Mouse (Mus musculus): ENCODE measurements around the gene Ddit4. TPM values are rescaled to one million over a fixed set of nuclear protein-coding genes. Genes with fewer than 3 reads are reported as not detected.

The Ddit4 gene
- total RNA-seq, 1 experiment, result 33.9 TPM

GRCm38 (mm10) chr10:59963609-59964008 is 12.0 kb upstream of the Ddit4 start:
- Histone ChIP-seq H3K4me1 (ENCODE audit: control insufficient read depth in 2 of 2, insufficient read depth in 2 of 2, low read length in 2 of 2, poor library complexity in 1 of 2) (peaks cover 4 to 26% of the 10 kb centered on the region in 2 experiments), H3K4me3 (ENCODE audit: insufficient read depth in 1 of 2, low read depth in 1 of 2, low read length in 2 of 2, poor library complexity in 1 of 2, severe bottlenecking in 1 of 2) (no peak overlapping the region), H3K27ac (ENCODE audit: insufficient read depth, low read depth, low read length, poor library complexity, severe bottlenecking) (peak overlapping the region; percentile 3; the same call in 1 of the 2 replicates), H3K9ac (ENCODE audit: insufficient read depth, low read depth, low read length, poor library complexity, severe bottlenecking) (no peak overlapping the region), H3K36me3 (ENCODE audit: control insufficient read depth, insufficient read depth, low read length, poor library complexity, severe bottlenecking) (no peaks in the 10 kb centered on the region), H3K9me3 (ENCODE audit: control insufficient read depth, insufficient read depth, low read depth, low read length) (no peaks in the 10 kb centered on the region)
- no peak for DNase-seq (ENCODE audit: low read depth, low spot score)
- in situ Hi-C loops (cut with MboI; ENCODE audit: low sequenced_read_pairs in 2 of 2, unreplicated experiment in 2 of 2), result no loop called here
- TF ChIP-seq CHD2 (IDR thresholded peaks at IDR 0.05; ENCODE audit: low read depth, low read length), result no peak
- TF ChIP-seq MAFK (IDR thresholded peaks at IDR 0.05; ENCODE audit: insufficient read depth, low read depth, low read length), result no peak
- no peak for TF ChIP-seq ZNF384 (IDR thresholded peaks at IDR 0.05; ENCODE audit: low read depth, low read length)
- TF ChIP-seq ZC3H11A (IDR thresholded peaks at IDR 0.05; ENCODE audit: borderline replicate concordance, low read depth, low read length), result no peak
- TF ChIP-seq HCFC1 (IDR thresholded peaks at IDR 0.05; ENCODE audit: borderline replicate concordance, insufficient read depth, low read length), result no peak

GRCm38 (mm10) chr10:59959517-59959916 is 7.9 kb upstream of the Ddit4 start:
- H3K4me1 ChIP-seq (ENCODE audit: control insufficient read depth in 2 of 2, insufficient read depth in 2 of 2, low read length in 2 of 2, poor library complexity in 1 of 2), result peaks cover 4 to 21% of the 10 kb centered on the region in 2 experiments; a peak in 3 of 4 replicates
- no peak overlapping the region for H3K9ac ChIP-seq (ENCODE audit: insufficient read depth, low read depth, low read length, poor library complexity, severe bottlenecking)
- H3K36me3 ChIP-seq (ENCODE audit: control insufficient read depth, insufficient read depth, low read length, poor library complexity, severe bottlenecking), result no peaks in the 10 kb centered on the region
- in situ Hi-C loops (cut with MboI; ENCODE audit: low sequenced_read_pairs in 2 of 2, unreplicated experiment in 2 of 2), result no loop called here
- no peaks in the 10 kb centered on the region for H3K9me3 ChIP-seq (ENCODE audit: control insufficient read depth, insufficient read depth, low read depth, low read length)
- no peak for DNase-seq (ENCODE audit: low read depth, low spot score)
- TF ChIP-seq ZNF384 (IDR thresholded peaks at IDR 0.05; ENCODE audit: low read depth, low read length), result no peak
- TF ChIP-seq MAFK (IDR thresholded peaks at IDR 0.05; ENCODE audit: insufficient read depth, low read depth, low read length), result no peak
- no peak for TF ChIP-seq ZC3H11A (IDR thresholded peaks at IDR 0.05; ENCODE audit: borderline replicate concordance, low read depth, low read length)
- TF ChIP-seq HCFC1 (IDR thresholded peaks at IDR 0.05; ENCODE audit: borderline replicate concordance, insufficient read depth, low read length), result no peak
- no peak for TF ChIP-seq CHD2 (IDR thresholded peaks at IDR 0.05; ENCODE audit: low read depth, low read length)
- no peak overlapping the region for H3K27ac ChIP-seq (ENCODE audit: insufficient read depth, low read depth, low read length, poor library complexity, severe bottlenecking)
- H3K4me3 ChIP-seq (ENCODE audit: insufficient read depth in 1 of 2, low read depth in 1 of 2, low read length in 2 of 2, poor library complexity in 1 of 2, severe bottlenecking in 1 of 2), result no peak overlapping the region

DNA sequence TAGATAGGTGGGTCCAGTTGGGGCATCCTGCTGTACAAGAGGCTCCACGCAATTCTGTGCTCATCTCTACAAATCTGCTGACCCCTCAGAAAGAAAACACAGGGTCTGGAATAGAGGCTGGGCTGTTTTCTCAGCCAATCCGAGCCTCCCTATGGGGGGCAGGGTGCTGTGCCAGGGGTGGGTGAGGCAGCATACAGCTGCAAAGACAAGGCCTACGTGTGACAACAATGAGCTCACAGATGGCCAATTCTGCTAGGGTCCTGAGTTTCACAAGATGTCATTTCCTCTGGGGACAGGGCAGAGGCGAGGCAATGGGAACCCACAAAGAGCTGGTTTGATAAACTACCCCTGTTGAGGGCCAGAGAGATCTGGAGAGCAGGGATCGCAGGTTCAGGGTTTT is 6.8 kb upstream of the Ddit4 start:
- DNase-seq (ENCODE audit: low read depth, low spot score), result no peak
- H3K36me3 ChIP-seq (ENCODE audit: control insufficient read depth, insufficient read depth, low read length, poor library complexity, severe bottlenecking), result no peaks in the 10 kb centered on the region
- no peak overlapping the region for H3K27ac ChIP-seq (ENCODE audit: insufficient read depth, low read depth, low read length, poor library complexity, severe bottlenecking)
- no peaks in the 10 kb centered on the region for H3K9me3 ChIP-seq (ENCODE audit: control insufficient read depth, insufficient read depth, low read depth, low read length)
- no peak overlapping the region for H3K9ac ChIP-seq (ENCODE audit: insufficient read depth, low read depth, low read length, poor library complexity, severe bottlenecking)
- no peak overlapping the region for H3K4me3 ChIP-seq (ENCODE audit: insufficient read depth in 1 of 2, low read depth in 1 of 2, low read length in 2 of 2, poor library complexity in 1 of 2, severe bottlenecking in 1 of 2)
- TF ChIP-seq MAFK (IDR thresholded peaks at IDR 0.05; ENCODE audit: insufficient read depth, low read depth, low read length), result 0 out of 2 replicates have a peak, but pooled peaks have one; percentile 25
- no peak for TF ChIP-seq ZC3H11A (IDR thresholded peaks at IDR 0.05; ENCODE audit: borderline replicate concordance, low read depth, low read length)
- in situ Hi-C loops (cut with MboI; ENCODE audit: low sequenced_read_pairs in 2 of 2, unreplicated experiment in 2 of 2), result no loop called here
- peaks cover 4 to 23% of the 10 kb centered on the region in 2 experiments; a peak in 3 of 4 replicates for H3K4me1 ChIP-seq (ENCODE audit: control insufficient read depth in 2 of 2, insufficient read depth in 2 of 2, low read length in 2 of 2, poor library complexity in 1 of 2)

DNA sequence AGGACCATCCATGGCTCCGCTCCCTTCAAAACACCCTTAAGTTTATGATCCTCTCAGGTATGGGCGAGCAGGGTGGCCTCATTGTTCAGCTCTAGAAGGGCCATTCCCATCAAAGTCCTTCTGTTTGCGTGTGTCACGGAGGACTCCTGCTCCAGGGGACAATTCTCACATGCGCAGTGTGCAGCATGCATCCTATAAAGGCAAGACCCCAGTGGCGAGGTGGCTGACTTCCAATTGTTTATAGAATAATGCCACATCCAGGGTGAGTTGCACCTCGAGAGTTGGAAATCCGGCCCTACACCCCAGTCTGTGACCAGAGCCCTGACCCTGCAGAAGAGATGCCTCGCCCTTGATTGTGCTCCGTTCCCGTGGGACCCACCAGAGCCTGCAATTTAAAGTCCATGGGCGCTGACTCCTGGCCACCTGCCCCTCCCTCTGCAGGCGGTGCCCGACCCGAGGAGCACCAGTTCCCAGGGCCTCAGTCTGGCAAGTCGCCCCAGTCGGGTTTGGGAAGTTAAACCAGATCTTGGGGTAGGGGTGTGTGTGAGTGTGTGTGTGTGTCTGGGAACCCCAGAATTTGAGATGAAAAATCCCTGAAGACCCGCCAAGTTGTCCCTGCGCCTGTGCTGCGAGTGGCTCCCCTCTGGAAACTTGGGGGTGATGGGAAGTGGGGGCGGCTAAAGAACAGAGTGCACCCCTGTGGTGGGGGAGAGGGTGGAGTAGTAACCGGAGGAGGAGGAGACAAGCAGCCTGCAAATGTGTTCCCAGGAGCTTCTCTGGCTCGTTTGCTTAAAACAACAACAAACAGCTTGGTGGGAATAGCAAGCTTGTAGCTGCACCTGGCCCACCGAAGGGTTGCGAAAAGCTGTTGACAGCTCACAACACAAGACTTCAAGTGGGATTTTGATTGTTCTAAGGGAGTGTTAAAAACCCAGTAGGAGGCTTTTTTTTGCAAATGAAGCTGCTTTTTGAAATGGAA is 5.8 kb upstream of the Ddit4 start:
- in situ Hi-C loops (cut with MboI; ENCODE audit: low sequenced_read_pairs in 2 of 2, unreplicated experiment in 2 of 2), result no loop called here
- Histone ChIP-seq H3K9me3 (ENCODE audit: control insufficient read depth, insufficient read depth, low read depth, low read length) (no peaks in the 10 kb centered on the region), H3K4me3 (ENCODE audit: insufficient read depth in 1 of 2, low read depth in 1 of 2, low read length in 2 of 2, poor library complexity in 1 of 2, severe bottlenecking in 1 of 2) (peak overlapping the region; percentile 1 to 11; a peak in 2 of 4 replicates), H3K27ac (ENCODE audit: insufficient read depth, low read depth, low read length, poor library complexity, severe bottlenecking) (no peak overlapping the region), H3K36me3 (ENCODE audit: control insufficient read depth, insufficient read depth, low read length, poor library complexity, severe bottlenecking) (no peaks in the 10 kb centered on the region), H3K4me1 (ENCODE audit: control insufficient read depth in 2 of 2, insufficient read depth in 2 of 2, low read length in 2 of 2, poor library complexity in 1 of 2) (peaks cover 4 to 22% of the 10 kb centered on the region in 2 experiments; a peak in 3 of 4 replicates), H3K9ac (ENCODE audit: insufficient read depth, low read depth, low read length, poor library complexity, severe bottlenecking) (no peak overlapping the region)
- DNase-seq (ENCODE audit: low read depth, low spot score), result no peak
- no peak for TF ChIP-seq HCFC1 (IDR thresholded peaks at IDR 0.05; ENCODE audit: borderline replicate concordance, insufficient read depth, low read length)
- no peak for TF ChIP-seq CHD2 (IDR thresholded peaks at IDR 0.05; ENCODE audit: low read depth, low read length)
